16 mouse cellular contexts compared by ENCODE assay signal in genomic region chr9:40709587-40709986, GRCm38 (mm10). TPM values are rescaled to one million over a fixed set of nuclear protein-coding genes. Genes with fewer than 3 reads are reported as not detected.
DNase-seq lines count a peak whose midpoint lies in the region; ATAC-seq and TF ChIP-seq lines count a peak whose summit lies in the region.
"Had no signal": no experiment of that assay in that cellular context is flagged by ENCODE, and none has a peak within 500 bp of the region (broad histone marks: within the 10 kb centered on the region; RNA-seq: fewer than 3 reads in every experiment).

No protein-coding gene starts in this region.

- ATAC-seq in kidney, embryonic 16.5 days (ENCODE audit: low FRiP score, low TSS enrichment): no peak
- ATAC-seq in forebrain, embryonic 16.5 days: peak; percentile 13; the same call in 1 of the 2 replicates
- ATAC-seq in hindbrain, embryonic 13.5 days (ENCODE audit: low FRiP score): no peak

- no peak for TF ChIP-seq POLR2A in small intestine, adult 2 months (IDR thresholded peaks at IDR 0.05; ENCODE audit: low read depth, low read length)

- DNase-seq in kidney, postnatal 14 days: no peak
- DNase-seq in retina, postnatal 1 day: no peak
- DNase-seq in embryo, embryonic 10 days (ENCODE audit: low spot score): no peak
- DNase-seq: cerebellum, adult 9-11 months; kidney, adult 18-20 months; layer of hippocampus, adult 9-11 months; liver, embryonic 13.5 days; lung, postnatal 36 days; thymus, postnatal 25 days had no signal

- H3K4me1 ChIP-seq in kidney, embryonic 16.5 days (ENCODE audit: insufficient read depth, low read length): peaks cover 46% of the 10 kb centered on the region
- peaks cover 21% of the 10 kb centered on the region for H3K4me1 ChIP-seq in forebrain, embryonic 16.5 days (replicated peaks; ENCODE audit: control insufficient read depth, insufficient read depth, low read length)
- peaks cover 40% of the 10 kb centered on the region for H3K4me1 ChIP-seq in hindbrain, embryonic 13.5 days (replicated peaks)
- no peaks in the 10 kb centered on the region for H3K4me1 ChIP-seq in small intestine, adult 2 months (ENCODE audit: control insufficient read depth, insufficient read depth, insufficient read length, low read length)

- no peaks in the 10 kb centered on the region for H3K27me3 ChIP-seq in kidney, embryonic 16.5 days (ENCODE audit: insufficient read depth, low read length)
- H3K27me3 ChIP-seq in forebrain, embryonic 16.5 days (replicated peaks; ENCODE audit: control insufficient read depth, insufficient read depth, low read length): no peaks in the 10 kb centered on the region
- H3K27me3 ChIP-seq in hindbrain, embryonic 13.5 days: no peaks in the 10 kb centered on the region
- no peaks in the 10 kb centered on the region for H3K27me3 ChIP-seq in small intestine, adult 2 months (ENCODE audit: control insufficient read depth, insufficient read depth, low read length)
- H3K27me3 ChIP-seq: embryonic facial prominence, embryonic 13.5 days; liver, embryonic 13.5 days had no signal

- no peak overlapping the region for H3K4me3 ChIP-seq in kidney, embryonic 16.5 days (ENCODE audit: low read length)
- no peak overlapping the region for H3K4me3 ChIP-seq in forebrain, embryonic 16.5 days (replicated peaks; ENCODE audit: low read length)
- H3K4me3 ChIP-seq in hindbrain, embryonic 13.5 days: no peak overlapping the region
- no peak overlapping the region for H3K4me3 ChIP-seq in small intestine, adult 2 months (ENCODE audit: low read depth, low read length)
- H3K4me3 ChIP-seq: embryonic facial prominence, embryonic 13.5 days; liver, embryonic 13.5 days had no signal

- no peak for TF ChIP-seq CTCF in small intestine, adult 2 months (IDR thresholded peaks at IDR 0.05; ENCODE audit: extremely low read depth, insufficient read length, insufficient replicate concordance, low read depth, low read length)

- H3K27ac ChIP-seq in kidney, embryonic 16.5 days (ENCODE audit: low read length): peak overlapping the region; percentile 69
- 0 out of 2 replicates have a peak overlapping the region, but pooled peaks have one; percentile 12 for H3K27ac ChIP-seq in forebrain, embryonic 16.5 days (ENCODE audit: low read length)
- peak overlapping the region; percentile 79; the same call in 1 of the 2 replicates for H3K27ac ChIP-seq in hindbrain, embryonic 13.5 days
- H3K27ac ChIP-seq in small intestine, adult 2 months (ENCODE audit: insufficient read depth, low read depth, low read length): peak overlapping the region; percentile 0; the same call in 1 of the 2 replicates
- H3K27ac ChIP-seq: embryonic facial prominence, embryonic 13.5 days; liver, embryonic 13.5 days had no signal

- H3K4me2 ChIP-seq in kidney, embryonic 16.5 days (replicated peaks; ENCODE audit: low read depth, low read length): no peak overlapping the region
- no peak overlapping the region for H3K4me2 ChIP-seq in forebrain, embryonic 16.5 days (ENCODE audit: low read length)
- no peak overlapping the region for H3K4me2 ChIP-seq in hindbrain, embryonic 13.5 days
- H3K4me2 ChIP-seq: embryonic facial prominence, embryonic 13.5 days; liver, embryonic 13.5 days had no signal

- no peaks in the 10 kb centered on the region for H3K36me3 ChIP-seq in kidney, embryonic 16.5 days (ENCODE audit: insufficient read depth, low read length)
- H3K36me3 ChIP-seq in forebrain, embryonic 16.5 days (ENCODE audit: control insufficient read depth, insufficient read depth): no peaks in the 10 kb centered on the region
- no peaks in the 10 kb centered on the region for H3K36me3 ChIP-seq in hindbrain, embryonic 13.5 days
- H3K36me3 ChIP-seq in small intestine, adult 2 months (ENCODE audit: control insufficient read depth, insufficient read depth, low read length): no peaks in the 10 kb centered on the region
- H3K36me3 ChIP-seq: embryonic facial prominence, embryonic 13.5 days; liver, embryonic 13.5 days had no signal

- H3K9me3 ChIP-seq in kidney, embryonic 16.5 days (ENCODE audit: low read length): no peaks in the 10 kb centered on the region
- H3K9me3 ChIP-seq in forebrain, embryonic 16.5 days (ENCODE audit: control insufficient read depth, low read length): no peaks in the 10 kb centered on the region
- H3K9me3 ChIP-seq in hindbrain, embryonic 13.5 days: no peaks in the 10 kb centered on the region
- H3K9me3 ChIP-seq: embryonic facial prominence, embryonic 13.5 days; liver, embryonic 13.5 days had no signal

- no peak overlapping the region for H3K9ac ChIP-seq in kidney, embryonic 16.5 days (replicated peaks; ENCODE audit: low read length)
- no peak overlapping the region for H3K9ac ChIP-seq in forebrain, embryonic 16.5 days (replicated peaks; ENCODE audit: low read depth, low read length)
- H3K9ac ChIP-seq in hindbrain, embryonic 13.5 days: no peak overlapping the region
- H3K9ac ChIP-seq: embryonic facial prominence, embryonic 13.5 days; liver, embryonic 13.5 days had no signal

- WGBS in kidney, embryonic 16.5 days: 43% methylated on average over 3 of the region's 3 CpGs
- 52% methylated on average over 3 of the region's 3 CpGs for WGBS in forebrain, embryonic 16.5 days
- 39% methylated on average over 3 of the region's 3 CpGs for WGBS in hindbrain, embryonic 13.5 days
- WGBS in small intestine, adult 2 months: 49% methylated on average over 3 of the region's 3 CpGs

RNA-seq across cellular contexts. Expression of gene Clmp, which starts 23.8 kb away (rescaled TPM):
- 28.0 and 31.3 TPM in 2 replicates for polyA plus RNA-seq in kidney, embryonic 16.5 days (2015; fragmentation: Nextera tagmentation; extraction: Ambion mirVana)
- polyA plus RNA-seq in forebrain, embryonic 16.5 days (2015; fragmentation: Nextera tagmentation; extraction: Ambion mirVana): 64.7 and 65.5 TPM in 2 replicates
- 46.6 and 47.1 TPM in 2 replicates for polyA plus RNA-seq in hindbrain, embryonic 13.5 days (2015; fragmentation: Nextera tagmentation; extraction: Ambion mirVana)
- polyA plus RNA-seq in small intestine, adult 2 months (2012; rRNA removed): 34.0 and 37.6 TPM in 2 replicates

RNA-seq across cellular contexts. Expression of gene Gm21915, which starts 39.2 kb away (rescaled TPM):
- polyA plus RNA-seq in kidney, embryonic 16.5 days (2015; fragmentation: Nextera tagmentation; extraction: Ambion mirVana): not detected in 2 replicates
- polyA plus RNA-seq in forebrain, embryonic 16.5 days (2015; fragmentation: Nextera tagmentation; extraction: Ambion mirVana): not detected in 2 replicates
- not detected in 2 replicates for polyA plus RNA-seq in hindbrain, embryonic 13.5 days (2015; fragmentation: Nextera tagmentation; extraction: Ambion mirVana)
- polyA plus RNA-seq in small intestine, adult 2 months (2012; rRNA removed): not detected in 2 replicates
- polyA plus RNA-seq: embryonic facial prominence, embryonic 13.5 days; frontal cortex, adult 2 months; heart, embryonic 16.5 days; liver, embryonic 13.5 days had no signal

Comparison
In these comparisons a context has a peak if more than half of its experiments do, and no peak if none do; other contexts are left out.
1. H3K27ac ChIP-seq: peak in every context shown above with its lines; median percentile 79 in hindbrain, embryonic 13.5 days; 69 in kidney, embryonic 16.5 days; 12 in forebrain, embryonic 16.5 days; 0 in small intestine, adult 2 months.